Mouse (Mus musculus) kidney, embryonic 14.5 days (tissue): ENCODE results near the gene Camsap1. TPM values are rescaled to one million over a fixed set of nuclear protein-coding genes. Genes with fewer than 3 reads are reported as not detected.

Experiments
- ATAC-seq: fragments of 200-750 bp; cut with Nextera tagmentation; 2 replicates; pipeline ENCODE4 v1.8.0; 2017; ENCODE audit warnings: moderate number of reproducible peaks, mild to moderate bottlenecking, moderate TSS enrichment, moderate library complexity; ENCODE audit not compliant: low FRiP score, low TSS enrichment
- H3K27ac ChIP-seq: fragments of 300-500 bp; sonication (generic); 2 replicates; pipeline ENCODE4 v1.5.1; 2014; ENCODE audit warnings: low read depth, mild to moderate bottlenecking, low read length, moderate library complexity, mixed read lengths
- H3K27me3 ChIP-seq: fragments of 300-500 bp; sonication (generic); 2 replicates; pipeline ENCODE4 v1.6.1; 2014; ENCODE audit warnings: mild to moderate bottlenecking, low read length; ENCODE audit not compliant: control insufficient read depth, insufficient read depth
- H3K36me3 ChIP-seq: fragments of 300-500 bp; sonication (generic); 2 replicates; pipeline ENCODE4 v1.6.1; 2014; ENCODE audit warnings: low read length, mixed read lengths; ENCODE audit not compliant: control insufficient read depth, insufficient read depth
- H3K4me1 ChIP-seq: fragments of 300-500 bp; sonication (generic); 2 replicates; pipeline ENCODE4 v1.6.1; 2014; ENCODE audit warnings: low read length, mixed read lengths; ENCODE audit not compliant: control insufficient read depth, insufficient read depth
- H3K4me2 ChIP-seq: fragments of 300-500 bp; sonication (generic); replicated peaks from 2 replicates; pipeline ENCODE4 v1.6.1; 2014; ENCODE audit warnings: low read depth, mild to moderate bottlenecking, low read length
- H3K4me3 ChIP-seq: fragments of 300-500 bp; sonication (generic); 2 replicates; pipeline ENCODE4 v1.5.1; 2014; ENCODE audit warnings: mild to moderate bottlenecking, low read length
- H3K9ac ChIP-seq: fragments of 300-500 bp; sonication (generic); 2 replicates; pipeline ENCODE4 v1.6.1; 2014; ENCODE audit warnings: low read depth, mild to moderate bottlenecking, low read length, moderate library complexity
- H3K9me3 ChIP-seq: fragments of 300-500 bp; sonication (generic); 2 replicates; pipeline ENCODE4 v1.6.1; 2016; ENCODE audit warnings: low read length; ENCODE audit not compliant: control insufficient read depth
- WGBS: fragments of 180-500 bp; shearing (Covaris S2); extraction: QIAGEN DNeasy Blood & Tissue Kit; methylation state at CpG from one replicate; pipeline ENCODE4 v1.1.7; 2014; 5-methylcytosine and 5-hydroxymethylcytosine counted together
- polyA plus RNA-seq: library from polyadenylated mRNA; unstranded; fragments of >200 nt; fragmentation: Nextera tagmentation; extraction: Ambion mirVana; gene quantifications from 2 replicates; pipeline ENCODE4 v1.2.1, GENCODE M21; 2014

The Camsap1 gene
- polyA plus RNA-seq, 1 experiment from 2014 or later, result 24.8 TPM

- Histone ChIP-seq H3K9me3 (no peaks in the 10 kb centered on the region), H3K9ac (no peak overlapping the region), H3K27me3 (no peaks in the 10 kb centered on the region), H3K27ac (no peak overlapping the region), H3K4me2 (no peak overlapping the region), H3K4me1 (peaks cover 11% of the 10 kb centered on the region), H3K36me3 (peaks cover 33% of the 10 kb centered on the region), H3K4me3 (no peak overlapping the region)
- no peak for ATAC-seq
- WGBS, result 78% methylated on average over 4 of the region's 4 CpGs
These were observed 34.2 kb upstream of the Camsap1 start for GRCm38 (mm10) chr2:26017326-26017725.

GRCm38 (mm10) chr2:26013674-26014073 is 30.6 kb upstream of the Camsap1 start:
- 95% methylated on average over 3 of the region's 3 CpGs for WGBS
- ATAC-seq, result no peak
- no peak overlapping the region for H3K27ac ChIP-seq

GRCm38 (mm10) chr2:26011420-26011819 is 28.3 kb upstream of the Camsap1 start:
- Histone ChIP-seq H3K4me3 (no peak overlapping the region), H3K4me1 (no peaks in the 10 kb centered on the region), H3K36me3 (peaks cover 89% of the 10 kb centered on the region), H3K27ac (no peak overlapping the region), H3K27me3 (no peaks in the 10 kb centered on the region), H3K9ac (no peak overlapping the region), H3K4me2 (no peak overlapping the region), H3K9me3 (no peaks in the 10 kb centered on the region)
- ATAC-seq, result no peak
- 85% methylated on average over 1 of the region's 1 CpGs for WGBS

More at GRCm38 (mm10) chr2:26013674-26014073, 30.6 kb upstream of the Camsap1 start:
- H3K36me3 ChIP-seq, result peaks cover 69% of the 10 kb centered on the region
- H3K4me2 ChIP-seq, result no peak overlapping the region
- H3K9me3 ChIP-seq, result no peaks in the 10 kb centered on the region
- H3K27me3 ChIP-seq, result no peaks in the 10 kb centered on the region
- no peaks in the 10 kb centered on the region for H3K4me1 ChIP-seq
- no peak overlapping the region for H3K4me3 ChIP-seq
- no peak overlapping the region for H3K9ac ChIP-seq

- H3K4me1 ChIP-seq, result no peaks in the 10 kb centered on the region
- H3K27ac ChIP-seq, result no peak overlapping the region
- H3K27me3 ChIP-seq, result no peaks in the 10 kb centered on the region
- WGBS, result 91% methylated on average over 2 of the region's 2 CpGs
- no peak overlapping the region for H3K9ac ChIP-seq
- no peaks in the 10 kb centered on the region for H3K9me3 ChIP-seq
- ATAC-seq, result no peak
- no peak overlapping the region for H3K4me2 ChIP-seq
- H3K36me3 ChIP-seq, result peaks cover 71% of the 10 kb centered on the region
- no peak overlapping the region for H3K4me3 ChIP-seq
These were observed 18.9 kb upstream of the Camsap1 start for GRCm38 (mm10) chr2:26002001-26002400.

DNA sequence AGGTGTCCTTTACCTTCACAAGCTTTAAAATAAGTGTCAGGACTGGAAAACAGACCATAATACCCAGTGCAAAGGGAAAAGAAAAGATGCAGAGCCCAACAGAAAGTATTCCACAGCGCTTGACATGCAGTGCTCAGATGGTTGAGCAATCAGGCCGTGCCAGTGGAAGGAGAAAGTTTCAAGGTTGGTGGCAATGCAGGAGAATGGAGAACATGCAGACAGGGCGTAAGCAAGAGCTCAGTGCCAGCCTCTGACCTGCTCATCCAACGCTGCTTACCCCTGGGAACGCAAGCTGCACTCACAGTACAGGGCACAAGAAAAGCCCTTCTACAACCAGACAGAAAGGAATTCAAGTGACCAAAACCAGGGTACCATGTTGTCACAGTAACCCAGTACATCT is 18.1 kb upstream of the Camsap1 start:
- no peak overlapping the region for H3K27ac ChIP-seq
- no peaks in the 10 kb centered on the region for H3K9me3 ChIP-seq
- H3K27me3 ChIP-seq, result no peaks in the 10 kb centered on the region
- no peak overlapping the region for H3K4me3 ChIP-seq
- no peak for ATAC-seq
- WGBS, result 93% methylated on average over 5 of the region's 5 CpGs
- H3K36me3 ChIP-seq, result peaks cover 67% of the 10 kb centered on the region
- no peak overlapping the region for H3K4me2 ChIP-seq
- H3K4me1 ChIP-seq, result no peaks in the 10 kb centered on the region
- H3K9ac ChIP-seq, result no peak overlapping the region

DNA sequence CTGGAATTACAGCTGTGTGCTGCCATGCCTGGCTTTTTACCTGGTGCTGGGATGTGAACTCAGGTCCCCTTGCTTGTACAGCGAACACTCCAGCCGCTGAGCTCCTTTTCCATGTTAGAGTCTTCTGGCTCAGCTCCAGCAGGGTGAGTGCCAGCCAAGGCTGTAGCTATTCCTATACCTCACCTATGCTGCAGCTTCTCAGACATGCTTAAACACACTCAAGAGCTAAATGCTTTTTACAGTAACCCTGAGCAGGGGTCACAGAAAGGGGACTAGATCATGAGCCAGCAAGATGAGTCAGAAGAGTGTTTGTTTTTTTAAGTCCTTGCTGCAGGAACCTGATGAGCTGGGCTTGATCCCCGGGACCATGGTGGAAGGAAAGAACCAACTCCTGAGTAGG is 14.6 kb upstream of the Camsap1 start:
- Histone ChIP-seq H3K27me3 (no peaks in the 10 kb centered on the region), H3K36me3 (peaks cover 40% of the 10 kb centered on the region), H3K27ac (no peak overlapping the region), H3K4me1 (no peaks in the 10 kb centered on the region), H3K4me3 (no peak overlapping the region), H3K9ac (no peak overlapping the region), H3K4me2 (no peak overlapping the region), H3K9me3 (no peaks in the 10 kb centered on the region)
- ATAC-seq, result no peak
- 94% methylated on average over 3 of the region's 3 CpGs for WGBS

- Histone ChIP-seq H3K9ac (no peak overlapping the region), H3K27me3 (no peaks in the 10 kb centered on the region), H3K4me1 (no peaks in the 10 kb centered on the region), H3K27ac (no peak overlapping the region), H3K4me2 (no peak overlapping the region), H3K36me3 (peaks cover 24% of the 10 kb centered on the region), H3K4me3 (no peak overlapping the region), H3K9me3 (no peaks in the 10 kb centered on the region)
- no peak for ATAC-seq
- WGBS, result 93% methylated on average over 3 of the region's 3 CpGs
These were observed 11.7 kb upstream of the Camsap1 start for GRCm38 (mm10) chr2:25994791-25995190.

DNA sequence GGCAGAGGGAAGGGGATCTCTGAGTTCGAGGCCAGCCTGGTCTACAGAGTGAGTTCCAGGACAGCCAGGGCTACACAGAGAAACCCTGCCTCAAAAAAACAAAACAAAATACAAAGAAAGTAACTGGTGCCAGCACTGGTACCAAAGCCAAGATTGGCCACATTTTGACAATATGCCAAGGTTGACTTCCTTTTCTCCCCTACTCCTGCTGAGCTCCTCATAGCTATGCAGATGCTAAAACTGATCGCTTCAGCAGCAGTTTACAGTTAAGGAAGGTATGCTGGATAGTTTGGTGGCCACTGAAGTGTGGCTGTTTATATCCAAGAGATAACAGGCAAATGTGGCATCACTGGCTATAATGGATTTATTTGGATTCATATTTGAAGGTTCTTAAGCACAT is 9.2 kb upstream of the Camsap1 start:
- H3K9me3 ChIP-seq, result no peaks in the 10 kb centered on the region
- peaks cover 3% of the 10 kb centered on the region; the same call in 1 of the 2 replicates for H3K36me3 ChIP-seq
- ATAC-seq, result no peak
- no peak overlapping the region for H3K4me2 ChIP-seq
- no peak overlapping the region for H3K9ac ChIP-seq
- no peak overlapping the region for H3K4me3 ChIP-seq
- WGBS, result 74% methylated on average over 2 of the region's 2 CpGs
- no peak overlapping the region for H3K27ac ChIP-seq
- H3K4me1 ChIP-seq, result no peaks in the 10 kb centered on the region
- no peaks in the 10 kb centered on the region for H3K27me3 ChIP-seq

DNA sequence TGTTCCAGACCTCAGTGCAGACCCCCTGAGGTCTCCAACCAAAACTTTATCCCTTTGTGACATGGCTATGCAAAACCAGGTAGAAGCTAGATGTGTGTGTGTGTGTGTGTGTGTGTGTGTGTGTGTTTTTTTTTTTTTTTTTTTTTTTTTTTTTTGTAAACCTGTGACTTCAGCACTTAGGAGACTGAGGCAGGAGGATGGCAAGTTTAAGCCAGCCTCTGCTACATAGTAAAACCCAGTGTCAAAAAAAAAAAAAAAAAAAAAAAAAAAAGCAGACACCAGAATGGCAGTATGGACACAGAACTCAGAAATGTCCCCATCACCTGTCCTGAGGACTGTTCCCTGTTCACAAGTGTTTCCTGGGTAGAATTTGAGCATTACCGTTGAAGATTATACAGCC is 6.6 kb upstream of the Camsap1 start:
- Histone ChIP-seq H3K9ac (no peak overlapping the region), H3K36me3 (no peaks in the 10 kb centered on the region), H3K4me1 (no peaks in the 10 kb centered on the region), H3K4me2 (no peak overlapping the region), H3K9me3 (no peaks in the 10 kb centered on the region), H3K4me3 (no peak overlapping the region), H3K27ac (no peak overlapping the region), H3K27me3 (no peaks in the 10 kb centered on the region)
- no peak for ATAC-seq
- WGBS, result 94% methylated on average over 1 of the region's 1 CpGs
